Mouse (Mus musculus): ENCODE results near the gene B4galnt3.

Gene B4galnt3

GRCm38 (mm10) chr6:120186594-120186993, 107.8 kb downstream of the B4galnt3 start:
- DNase-seq (ENCODE audit: low read depth, low spot score) = no peak

GRCm38 (mm10) chr6:120185756-120186155, 108.6 kb downstream of the B4galnt3 start:
- DNase-seq (ENCODE audit: low read depth, low spot score) = no peak

- DNase-seq (ENCODE audit: low read depth, low spot score) = no peak
Observed at GRCm38 (mm10) chr6:120185012-120185730, 109.2 kb downstream of the B4galnt3 start.

- DNase-seq (ENCODE audit: low read depth, low spot score) = no peak
Observed at GRCm38 (mm10) chr6:120183771-120184170, 110.6 kb downstream of the B4galnt3 start.

DNA sequence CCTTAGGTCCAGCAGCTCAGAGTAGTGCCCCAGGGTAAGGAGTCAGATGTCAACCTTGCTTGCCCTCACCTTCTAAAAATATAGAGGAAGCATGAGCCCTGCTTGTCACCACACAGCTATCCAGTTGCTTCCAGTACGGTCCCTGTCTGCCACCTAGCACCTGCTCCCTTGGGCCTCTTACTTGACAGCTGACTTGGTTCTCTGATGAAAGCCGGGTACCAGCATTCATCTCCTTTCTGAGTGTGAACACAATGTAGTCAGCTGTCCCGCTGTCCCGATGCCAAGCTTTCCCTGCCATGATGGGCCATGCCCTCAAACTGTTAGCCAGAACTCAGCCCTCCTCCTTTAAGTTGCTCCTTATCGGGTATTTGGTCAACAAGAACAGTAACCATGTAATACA, 112.2 kb downstream of the B4galnt3 start:
- no peak for DNase-seq (ENCODE audit: low read depth, low spot score)

DNA sequence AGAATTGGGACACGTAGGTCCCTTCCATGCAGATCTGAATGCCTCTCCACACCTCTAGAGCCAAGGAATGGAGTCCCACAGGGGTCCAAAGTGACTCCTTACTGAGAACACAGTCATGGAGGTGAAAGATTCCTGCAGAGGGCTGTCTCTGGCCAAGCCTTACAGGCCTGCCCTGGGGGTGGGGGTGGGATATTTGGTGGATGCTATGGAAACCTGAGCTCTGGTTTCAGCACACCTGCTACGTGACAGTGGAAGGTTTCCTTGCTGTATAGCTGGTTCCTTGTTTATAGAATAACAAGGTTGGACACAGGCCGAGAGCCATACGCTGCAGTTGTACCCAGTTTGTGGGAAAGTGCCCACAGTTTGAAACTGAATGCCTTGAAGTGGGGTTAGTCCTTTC, 113.9 kb downstream of the B4galnt3 start:
- no peak for DNase-seq (ENCODE audit: low read depth, low spot score)

- DNase-seq (ENCODE audit: low read depth, low spot score) = no peak
Observed at GRCm38 (mm10) chr6:120179756-120180206, 114.6 kb downstream of the B4galnt3 start.

GRCm38 (mm10) chr6:120179044-120179755, 115.2 kb downstream of the B4galnt3 start:
- DNase-seq (ENCODE audit: low read depth, low spot score) = no peak

GRCm38 (mm10) chr6:120175650-120176049, 118.7 kb downstream of the B4galnt3 start:
- DNase-seq (ENCODE audit: low read depth, low spot score) = no peak

- no peak for DNase-seq (ENCODE audit: low read depth, low spot score)
Observed at GRCm38 (mm10) chr6:120174602-120175115, 119.7 kb downstream of the B4galnt3 start.

- DNase-seq (ENCODE audit: low read depth, low spot score) = no peak
Observed at GRCm38 (mm10) chr6:120174028-120174601, 120.2 kb downstream of the B4galnt3 start.

DNA sequence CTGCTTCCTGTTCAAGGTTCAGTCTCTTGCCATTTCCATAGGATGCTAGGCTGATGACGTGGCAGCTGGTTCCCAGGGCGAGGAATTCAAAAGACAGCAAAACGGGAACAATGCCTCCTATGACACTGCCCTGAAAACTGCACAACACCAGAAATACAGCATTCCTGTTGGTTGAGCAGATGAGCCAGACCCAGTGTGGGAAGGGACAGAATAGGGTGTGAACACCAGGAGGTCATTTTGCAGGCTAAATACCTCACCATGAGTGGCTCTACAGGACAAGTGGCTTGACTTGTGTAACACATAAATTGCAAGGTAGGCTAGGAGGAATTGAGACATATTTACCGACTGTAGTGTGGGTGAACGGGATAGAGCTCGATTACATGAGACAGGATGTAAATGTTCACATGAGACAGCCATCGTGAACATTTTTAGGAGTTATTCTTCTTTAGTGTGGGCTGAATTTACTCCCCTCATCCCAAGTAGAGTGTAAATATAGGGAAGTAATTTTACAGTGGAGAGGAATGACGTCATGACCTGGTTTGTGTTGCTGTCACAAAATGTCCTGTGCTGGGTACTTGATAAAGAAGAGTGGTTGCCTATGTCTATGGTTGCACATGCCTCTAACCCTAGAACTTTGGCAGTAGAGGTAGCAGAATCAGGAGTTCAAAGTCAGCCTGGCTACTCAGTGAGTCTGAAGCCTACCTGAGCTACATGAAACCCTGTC, 121.9 kb downstream of the B4galnt3 start:
- DNase-seq (ENCODE audit: low read depth, low spot score) = peak; percentile 52

DNA sequence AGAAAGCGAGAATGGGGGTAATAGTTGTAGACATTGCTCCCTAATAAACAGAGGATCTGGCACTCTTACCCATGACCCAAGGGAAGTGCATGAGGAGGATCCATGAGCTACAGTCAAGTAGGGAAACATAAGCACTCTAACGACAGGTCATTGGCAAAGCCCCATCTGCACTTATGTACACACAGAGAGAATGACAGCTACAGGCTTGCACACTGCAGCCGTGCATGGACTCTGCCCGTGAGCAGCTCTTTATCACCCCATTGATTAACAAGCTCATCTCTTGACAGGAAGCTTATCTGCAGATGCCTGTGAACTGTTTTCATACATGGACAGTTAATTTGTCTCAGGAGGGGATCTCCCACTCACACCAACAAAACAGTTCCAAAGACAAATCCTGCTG, 126.8 kb downstream of the B4galnt3 start:
- DNase-seq (ENCODE audit: low read depth, low spot score) = no peak

DNA sequence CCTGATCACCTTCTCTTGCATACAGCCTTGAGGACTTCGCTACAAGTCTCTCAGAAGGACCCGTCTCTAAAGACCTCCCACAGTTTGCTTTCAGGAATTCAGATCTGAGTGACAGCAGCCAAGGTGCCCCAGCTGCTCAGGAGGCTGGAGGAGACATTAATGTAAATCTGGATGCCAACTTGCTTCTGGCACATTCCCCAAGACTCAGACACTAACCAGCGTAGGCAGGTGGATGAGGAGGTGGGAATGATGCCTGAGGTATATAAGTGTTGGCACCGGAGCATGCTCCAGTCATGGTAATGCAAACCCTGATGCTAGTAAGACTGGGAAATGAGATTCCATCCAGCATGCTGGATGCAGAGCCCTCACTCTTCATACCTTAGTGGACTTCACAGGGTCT, 129.6 kb downstream of the B4galnt3 start:
- no peak for DNase-seq (ENCODE audit: low read depth, low spot score)

- DNase-seq (ENCODE audit: low read depth, low spot score) = no peak
Observed at GRCm38 (mm10) chr6:120162928-120163327, 131.4 kb downstream of the B4galnt3 start.

- DNase-seq (ENCODE audit: low read depth, low spot score) = peak; percentile 55
Observed at GRCm38 (mm10) chr6:120159133-120159901, 135.0 kb downstream of the B4galnt3 start.

DNA sequence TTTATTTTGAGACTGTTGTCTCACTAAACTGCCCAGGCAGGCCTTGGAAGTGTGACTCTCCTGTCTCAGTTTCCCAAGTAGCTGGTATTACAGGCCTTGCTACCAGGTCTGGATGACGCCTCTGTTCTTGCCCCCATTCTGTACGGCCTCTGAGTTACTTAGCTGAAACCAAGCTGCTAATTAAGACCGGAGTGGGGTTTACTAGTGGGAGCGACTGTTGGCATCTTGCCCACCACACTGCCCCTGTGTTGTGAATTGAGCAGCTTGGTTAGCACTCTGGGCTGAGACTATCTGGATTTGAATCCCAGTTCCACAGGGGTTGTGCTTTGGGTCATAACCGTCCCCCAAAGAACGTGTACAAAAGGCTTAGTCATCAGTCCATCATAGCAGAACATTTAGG, 136.9 kb downstream of the B4galnt3 start:
- no peak for DNase-seq (ENCODE audit: low read depth, low spot score)

GRCm38 (mm10) chr6:120155510-120155909, 138.8 kb downstream of the B4galnt3 start:
- DNase-seq (ENCODE audit: low read depth, low spot score) = peak; percentile 69

GRCm38 (mm10) chr6:120154526-120155309, 139.6 kb downstream of the B4galnt3 start:
- DNase-seq (ENCODE audit: low read depth, low spot score) = peak; percentile 40

All from 3T3-L1 (cell line).